Mouse (Mus musculus): ENCODE measurements at regions not wholly inside any gene's neighbourhood (a gene's known extent, or its start where the extent isn't known, plus 50 kb on each side); places are given as distances from the start of the nearest gene placed in this dataset.

DNA sequence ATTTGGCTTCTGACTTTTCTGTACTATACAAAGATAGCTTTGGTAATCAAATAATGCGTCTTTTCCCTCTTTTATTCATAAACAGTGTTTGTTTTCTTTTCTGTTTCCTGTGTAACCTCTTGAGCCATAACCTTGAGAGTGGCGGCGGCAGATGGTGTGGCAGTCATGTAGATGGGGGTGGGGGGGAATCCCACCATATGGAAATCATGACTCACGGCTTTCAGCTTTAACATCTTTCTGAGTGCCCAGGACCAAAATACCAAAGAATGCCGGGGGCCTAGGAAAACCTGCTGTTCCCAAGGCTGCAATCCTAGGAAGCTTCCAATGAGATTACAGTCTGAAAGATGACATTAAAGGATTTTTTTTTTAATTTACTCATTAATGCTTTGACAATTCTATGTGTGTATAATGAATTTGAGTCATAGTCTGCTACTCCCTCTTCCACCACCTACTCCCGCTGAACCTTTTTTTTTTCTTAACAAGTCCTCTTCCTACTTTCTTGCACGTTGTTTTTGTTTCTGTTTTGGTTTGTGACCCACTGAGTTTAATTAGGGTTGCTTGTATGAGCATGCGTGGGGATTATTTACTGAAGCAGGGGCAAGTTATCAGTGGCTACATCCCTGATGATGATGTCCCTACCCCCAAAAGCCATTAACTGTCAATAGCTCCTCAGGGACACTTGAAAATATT, 60.2 kb upstream of the Ap1s2 start:
- DNase-seq: no peak
- Histone ChIP-seq H3K36me3 (ENCODE audit: control insufficient read depth, insufficient read depth, low read length) (no peaks in the 10 kb centered on the region), H3K27ac (ENCODE audit: control insufficient read depth, insufficient read depth, low read length) (no peak overlapping the region), H3K4me1 (replicated peaks; ENCODE audit: control insufficient read depth, insufficient read depth, low read length) (no peaks in the 10 kb centered on the region), H3K27me3 (ENCODE audit: control insufficient read depth, insufficient read depth, low read length) (no peaks in the 10 kb centered on the region), H3K4me3 (ENCODE audit: control insufficient read depth, insufficient read depth, low read length) (no peak overlapping the region)
- TF ChIP-seq POLR2A (IDR thresholded peaks at IDR 0.05; ENCODE audit: control insufficient read depth, extremely low read depth, insufficient read depth, low read length, poor library complexity) (no peak), CTCF (IDR thresholded peaks at IDR 0.05; ENCODE audit: borderline replicate concordance, control insufficient read depth, extremely low read depth, insufficient read depth, low read length, poor library complexity) (no peak)
- 84% methylated on average over 8 of the region's 8 CpGs for WGBS

DNA sequence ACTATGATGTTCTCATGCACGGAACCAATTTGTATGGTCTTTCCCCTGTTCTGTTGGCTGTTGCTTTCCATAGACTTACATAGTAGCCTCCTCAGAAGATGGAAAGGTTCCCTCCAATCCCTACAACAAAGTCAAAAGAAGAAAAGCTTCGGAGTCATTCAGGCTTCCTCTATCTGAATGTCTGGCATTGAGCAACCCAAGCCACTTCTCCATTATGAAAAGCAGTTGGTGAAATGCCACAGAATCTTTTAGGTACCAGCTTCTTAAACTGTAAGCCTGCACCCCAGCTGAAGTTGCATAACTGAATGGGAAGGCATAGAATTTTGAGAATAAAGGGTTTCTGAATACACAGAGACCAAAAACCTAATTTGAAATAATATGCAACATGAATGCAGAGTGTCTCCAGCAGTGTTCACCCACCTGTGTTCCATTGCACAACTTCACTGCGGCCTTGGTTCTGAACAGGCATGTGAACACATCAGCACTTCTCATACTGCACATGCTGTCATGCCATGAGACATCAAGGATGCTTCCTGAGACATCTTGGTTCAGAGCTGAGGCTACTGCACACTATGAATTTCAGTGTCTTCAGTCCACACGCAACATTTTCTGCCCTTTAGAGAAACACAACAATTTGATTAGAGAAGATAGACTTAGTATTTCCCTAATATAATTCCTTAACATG, 57.8 kb upstream of the Ap1s2 start:
- Histone ChIP-seq H3K27me3 (ENCODE audit: control insufficient read depth, insufficient read depth, low read length) (no peaks in the 10 kb centered on the region), H3K4me1 (replicated peaks; ENCODE audit: control insufficient read depth, insufficient read depth, low read length) (no peaks in the 10 kb centered on the region), H3K27ac (ENCODE audit: control insufficient read depth, insufficient read depth, low read length) (no peak overlapping the region), H3K4me3 (ENCODE audit: control insufficient read depth, insufficient read depth, low read length) (no peak overlapping the region), H3K36me3 (ENCODE audit: control insufficient read depth, insufficient read depth, low read length) (no peaks in the 10 kb centered on the region)
- WGBS: 81% methylated on average over 4 of the region's 4 CpGs
- TF ChIP-seq CTCF (IDR thresholded peaks at IDR 0.05; ENCODE audit: borderline replicate concordance, control insufficient read depth, extremely low read depth, insufficient read depth, low read length, poor library complexity): no peak
- TF ChIP-seq POLR2A (IDR thresholded peaks at IDR 0.05; ENCODE audit: control insufficient read depth, extremely low read depth, insufficient read depth, low read length, poor library complexity): no peak
- DNase-seq: no peak

DNA sequence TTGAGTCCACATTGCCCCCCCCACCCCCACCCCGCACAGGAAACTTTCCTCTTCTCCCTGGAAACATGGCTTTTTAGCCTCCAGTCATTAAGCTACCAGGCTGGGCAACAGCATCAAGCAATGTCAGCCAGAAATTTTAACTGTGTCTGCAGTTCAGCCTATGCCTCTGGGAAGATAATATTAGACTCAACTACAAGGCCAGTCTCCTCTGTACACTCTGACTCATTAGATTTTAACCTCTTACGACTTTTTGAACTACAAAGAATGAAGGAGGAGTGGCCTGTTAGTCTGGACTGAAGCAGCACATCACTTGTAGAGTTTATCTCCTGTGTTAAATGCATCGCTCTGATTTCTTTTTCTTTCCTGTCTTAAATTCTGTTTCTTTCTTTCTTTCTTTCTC, 50.3 kb upstream of the Ap1s2 start:
- no peak overlapping the region for H3K27ac ChIP-seq (ENCODE audit: control insufficient read depth, insufficient read depth, low read length)
- WGBS: 86% methylated on average over 3 of the region's 3 CpGs
- no peak overlapping the region for H3K4me3 ChIP-seq (ENCODE audit: control insufficient read depth, insufficient read depth, low read length)
- DNase-seq: no peak
- no peak for TF ChIP-seq POLR2A (IDR thresholded peaks at IDR 0.05; ENCODE audit: control insufficient read depth, extremely low read depth, insufficient read depth, low read length, poor library complexity)
- TF ChIP-seq CTCF (IDR thresholded peaks at IDR 0.05; ENCODE audit: borderline replicate concordance, control insufficient read depth, extremely low read depth, insufficient read depth, low read length, poor library complexity): no peak
- H3K36me3 ChIP-seq (ENCODE audit: control insufficient read depth, insufficient read depth, low read length): no peaks in the 10 kb centered on the region
- H3K4me1 ChIP-seq (replicated peaks; ENCODE audit: control insufficient read depth, insufficient read depth, low read length): no peaks in the 10 kb centered on the region
- no peaks in the 10 kb centered on the region for H3K27me3 ChIP-seq (ENCODE audit: control insufficient read depth, insufficient read depth, low read length)

All from thymus, adult 2 months (tissue).